Mouse (Mus musculus) thymus, postnatal 0 days (tissue): ENCODE measurements around the gene Epha3. TPM values are rescaled to one million over a fixed set of nuclear protein-coding genes. Genes with fewer than 3 reads are reported as not detected.

ENCODE experiments used
- DNase-seq: peaks from one replicate; pipeline ENCODE4 v3.0.0-alpha.2; 2015; ENCODE audit warnings: low spot score
- polyA plus RNA-seq: library from polyadenylated mRNA; unstranded; fragments of >200 nt; fragmentation: Nextera tagmentation; extraction: Ambion mirVana; gene quantifications from 2 replicates; pipeline ENCODE4 v1.2.1, GENCODE M21; 2015

The Epha3 gene
- polyA plus RNA-seq = 3.4 and 4.6 TPM in 2 replicates

DNA sequence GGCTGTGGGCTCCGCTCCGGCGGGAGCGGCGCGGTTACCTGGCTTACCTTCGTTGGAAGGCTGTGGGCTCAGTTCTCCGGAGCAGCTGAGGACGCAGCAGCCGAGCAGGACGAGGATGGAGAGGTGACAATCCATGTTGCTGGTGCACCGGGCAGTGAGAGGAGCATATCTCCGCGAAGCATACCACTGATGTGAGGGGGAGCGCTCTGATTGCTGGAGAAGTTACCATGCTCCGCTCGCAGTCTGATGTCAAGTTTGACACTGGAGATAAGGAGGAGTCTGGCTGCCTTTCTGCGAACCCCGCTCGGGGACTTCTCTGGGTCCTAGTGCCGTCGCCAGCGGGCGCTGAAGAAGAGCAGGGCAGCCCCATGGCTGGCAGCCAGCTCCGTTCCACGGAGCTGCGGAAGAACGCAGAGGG lies at the start of gene Epha3:
Gene Epha3, minus strand, starts transcription at position 263 of the 418 bp plus-strand sequence.
- DNase-seq = peak; percentile 37

DNA sequence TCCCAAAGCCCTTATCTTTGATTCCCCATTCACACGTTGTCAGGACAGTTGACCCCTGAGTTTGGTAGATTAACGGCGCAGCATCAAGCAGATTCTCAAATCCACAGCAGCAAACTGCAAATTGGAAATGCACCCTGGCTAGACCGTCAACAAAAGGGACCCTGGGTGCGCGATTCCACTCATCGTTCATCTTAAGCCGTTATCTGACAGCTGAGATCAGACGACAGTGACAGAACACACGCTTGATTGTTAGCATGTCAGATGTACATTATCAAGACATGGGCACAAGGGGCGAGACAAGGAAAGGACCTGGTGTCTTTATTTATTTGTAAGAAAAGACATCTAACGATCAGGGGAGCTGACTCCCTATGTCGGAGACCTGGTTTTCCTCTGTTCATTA lies 39.5 kb upstream of the Epha3 start:
- no peak for DNase-seq

DNA sequence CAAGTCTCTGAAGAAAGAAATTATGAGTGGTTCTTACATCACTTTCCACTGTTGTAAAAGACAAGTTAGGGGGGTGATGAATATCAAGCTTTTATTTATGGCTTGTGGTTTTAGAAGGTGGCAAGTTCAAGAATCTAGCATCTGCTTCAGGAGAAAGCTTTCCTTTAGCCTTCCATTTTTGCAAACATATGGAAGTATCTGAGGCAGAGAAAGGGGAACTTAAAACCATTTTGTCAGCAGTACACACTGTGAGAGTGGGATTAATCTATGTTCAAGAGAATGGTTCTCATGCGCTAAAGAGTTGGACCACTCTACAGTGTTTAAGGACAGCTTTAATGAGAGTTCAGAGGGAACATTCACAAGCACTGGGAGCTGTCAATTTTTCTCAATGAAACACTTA lies 17.2 kb upstream of the Epha3 start:
- no peak for DNase-seq

DNA sequence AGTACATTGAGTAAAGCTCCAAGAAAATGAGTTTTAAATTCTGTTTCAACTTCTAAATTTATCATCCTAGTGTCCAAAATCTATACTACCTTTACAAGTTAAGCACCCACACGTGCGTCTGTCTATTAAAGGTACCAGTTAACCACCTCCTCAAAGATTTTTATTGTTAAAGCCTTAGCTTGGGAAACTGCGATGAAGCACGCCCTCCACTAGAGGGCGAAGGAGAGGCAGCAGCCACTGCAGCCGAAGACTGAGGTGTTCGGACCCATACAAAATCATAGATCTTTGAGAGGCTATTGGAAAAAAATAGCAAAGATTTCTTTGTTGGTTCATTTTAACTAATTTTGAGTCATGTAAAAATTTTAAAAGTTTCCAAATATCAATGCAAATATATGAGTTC lies 8.3 kb upstream of the Epha3 start:
- DNase-seq = peak; percentile 46

DNA sequence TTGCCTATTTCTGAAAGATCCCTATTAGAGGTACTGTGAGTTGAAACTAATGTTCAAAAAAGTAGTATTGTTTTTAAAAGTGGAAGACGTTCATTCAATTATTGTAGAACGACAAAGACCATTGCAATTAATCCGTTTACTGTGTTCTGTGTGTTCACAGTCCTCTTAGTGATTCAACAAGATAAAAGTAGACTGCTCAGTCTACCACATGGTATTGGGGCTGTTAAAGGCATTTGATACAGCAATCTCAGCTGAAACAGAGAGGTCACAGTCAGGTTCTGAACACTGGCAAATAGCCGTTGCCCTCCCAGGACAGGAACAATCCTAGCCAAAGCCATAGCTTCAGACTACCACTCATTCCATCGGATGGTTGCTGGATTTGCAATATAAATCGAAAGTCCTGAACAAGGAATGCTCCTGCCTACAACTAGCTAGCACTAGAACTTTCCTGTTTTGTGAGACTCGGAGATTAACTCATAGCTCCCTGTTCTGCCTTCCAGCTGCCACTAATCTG lies 545 bp upstream of the Epha3 start:
- DNase-seq = no peak

DNA sequence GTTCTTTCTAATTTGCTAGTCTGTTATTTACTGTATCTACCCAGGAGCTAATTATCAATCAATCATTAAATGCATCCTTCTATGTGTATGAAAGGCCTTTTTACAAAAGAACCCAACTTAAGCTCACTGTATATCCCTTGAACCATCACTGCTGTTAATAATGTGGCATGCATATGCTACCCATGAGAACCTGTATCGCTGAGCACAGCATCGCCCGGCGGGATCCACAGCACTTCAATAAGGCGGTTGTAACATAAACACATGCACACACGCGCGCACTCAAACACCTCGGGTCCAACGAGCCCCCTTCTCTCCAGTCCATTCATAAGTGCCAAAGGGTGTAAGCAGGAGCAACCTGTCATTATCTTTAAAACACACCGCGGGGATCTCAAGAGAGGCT lies 794 bp downstream of the Epha3 start:
- no peak for DNase-seq

DNA sequence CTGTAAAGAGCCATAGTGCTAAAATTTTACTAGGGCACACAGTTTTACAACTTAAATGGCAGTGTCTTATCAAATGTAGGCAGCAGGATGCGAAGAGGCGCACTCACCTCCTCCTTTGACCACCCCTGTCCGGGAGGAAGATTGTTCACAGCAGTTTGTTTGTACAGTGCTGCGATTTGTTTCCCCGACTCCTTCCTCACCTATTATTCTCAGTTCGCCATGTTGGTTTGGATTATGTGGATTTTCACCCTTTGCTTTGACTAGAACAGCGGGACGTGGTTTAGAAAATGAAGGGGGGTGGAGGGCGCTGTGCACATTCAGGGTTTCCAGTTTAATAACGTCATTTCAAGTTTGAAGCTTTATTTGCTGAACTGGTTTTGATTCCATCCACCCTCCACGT lies 6.4 kb downstream of the Epha3 start:
- no peak for DNase-seq

DNA sequence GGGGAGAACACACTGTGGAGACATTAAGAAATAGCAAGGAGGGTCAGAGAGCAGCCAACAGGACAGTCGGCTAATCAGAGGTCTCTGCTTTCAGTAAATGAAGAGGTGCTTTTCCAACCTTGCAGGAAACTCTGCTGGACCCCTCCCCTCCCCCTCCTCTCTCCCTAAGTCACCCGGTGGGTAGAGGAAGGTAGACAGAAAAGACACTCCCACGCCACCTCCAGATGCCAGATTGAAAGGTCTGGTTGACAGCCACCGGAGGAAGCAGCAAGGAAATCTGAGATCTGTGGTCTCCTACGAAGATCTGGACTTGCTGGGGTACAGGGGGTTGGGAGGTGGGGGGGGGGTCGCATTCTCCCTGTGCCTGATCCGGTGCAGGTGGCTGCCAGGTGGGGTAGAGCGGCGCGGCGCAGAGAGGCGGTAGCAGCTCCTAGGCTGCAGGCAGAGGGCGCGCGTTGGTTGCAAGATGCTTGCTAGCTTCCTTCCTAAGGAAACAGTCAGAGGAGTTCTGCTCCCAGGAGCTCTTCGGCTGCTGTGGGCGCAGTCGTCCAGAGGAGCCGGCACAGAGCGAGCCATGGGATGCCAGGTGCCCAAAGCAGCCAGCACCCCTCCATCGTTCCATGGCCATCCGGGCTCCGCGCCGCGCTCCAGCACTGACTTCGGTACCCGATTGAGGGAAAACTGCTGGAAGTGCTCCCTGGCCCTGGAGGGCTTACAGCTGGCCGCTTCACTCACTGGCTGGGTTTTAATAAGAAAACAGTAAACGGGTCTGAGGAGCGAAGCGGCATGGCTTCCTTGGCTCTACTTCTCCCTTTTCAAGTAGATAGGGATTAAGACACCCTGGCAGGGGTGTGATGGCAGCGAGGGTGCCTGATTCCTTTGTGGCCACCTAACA lies 7.1 kb downstream of the Epha3 start:
- DNase-seq = peak; percentile 28

DNA sequence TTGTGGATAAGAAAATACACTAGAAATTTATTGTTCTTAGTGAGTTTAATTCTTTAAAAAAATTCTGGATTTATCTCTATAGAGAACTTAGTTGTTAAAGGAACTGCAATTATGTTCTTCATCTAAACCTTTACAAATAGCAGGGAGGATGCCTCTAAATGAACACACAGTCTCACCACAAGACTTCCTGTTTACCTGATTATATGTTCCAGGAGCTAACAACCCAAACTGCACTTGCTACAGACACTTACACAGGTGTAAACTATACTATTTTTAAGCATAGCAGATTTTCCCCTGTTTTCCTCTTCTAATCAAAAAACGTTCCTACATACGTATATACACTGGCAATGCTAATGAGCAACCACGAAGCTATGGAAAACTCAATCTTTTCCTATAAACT lies 13.7 kb downstream of the Epha3 start:
- no peak for DNase-seq

DNA sequence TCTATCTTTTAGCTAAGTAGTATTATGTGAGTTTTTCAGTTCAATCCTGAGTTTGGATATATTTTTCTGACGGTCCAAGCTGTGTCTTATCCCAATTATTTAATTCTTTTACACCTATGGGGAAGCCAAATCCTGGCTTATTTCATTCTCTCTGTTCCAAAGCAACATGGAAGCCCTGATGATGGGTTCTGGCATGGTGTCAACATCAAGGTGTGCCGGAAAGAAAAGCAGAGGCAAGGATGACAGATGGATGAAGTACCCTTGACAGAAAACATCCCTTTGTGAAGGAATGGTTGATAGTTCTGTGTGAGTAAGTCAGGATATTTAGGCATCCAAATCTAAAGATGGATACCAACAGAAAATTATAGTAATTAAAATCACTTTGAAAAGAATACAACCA lies 21.1 kb downstream of the Epha3 start:
- DNase-seq = no peak

DNA sequence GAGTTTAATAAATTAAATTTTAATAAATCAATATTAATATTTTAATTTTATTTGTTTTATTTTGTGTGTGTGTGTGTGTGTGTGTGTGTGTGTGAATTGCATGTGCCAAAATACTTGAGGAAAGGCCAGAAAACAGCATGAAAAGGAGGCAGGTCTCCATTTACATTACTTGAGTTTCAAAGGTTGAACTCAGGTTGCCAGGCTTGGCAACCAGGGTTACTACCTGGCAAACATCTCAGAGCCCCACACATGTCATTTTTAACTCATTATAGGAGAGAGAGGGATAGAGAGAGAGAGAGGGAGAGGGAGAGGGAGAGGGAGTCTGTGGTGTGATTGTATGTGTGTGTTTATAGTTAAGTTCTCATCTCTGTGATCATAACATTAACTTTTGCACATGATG lies 26.5 kb downstream of the Epha3 start:
- DNase-seq = no peak

DNA sequence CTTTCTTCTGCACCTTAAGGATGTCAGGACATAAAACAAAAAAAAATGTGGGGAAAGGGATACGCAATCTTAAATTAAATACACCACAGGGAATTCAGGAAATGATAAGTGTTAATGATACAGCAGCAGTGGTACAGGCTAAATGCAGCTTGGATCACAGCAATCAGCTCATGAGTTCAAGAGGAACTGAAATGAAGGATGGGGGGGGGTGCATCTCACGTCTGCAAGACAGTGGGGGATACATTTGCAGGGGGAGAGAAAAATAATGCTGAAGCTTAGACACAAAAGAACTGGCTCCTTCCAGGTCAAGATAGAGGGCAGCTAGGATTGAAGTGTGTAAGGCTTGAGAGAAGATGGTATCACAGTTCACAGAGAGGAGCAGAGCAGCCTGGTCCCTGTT lies 42.8 kb downstream of the Epha3 start:
- DNase-seq = no peak

DNA sequence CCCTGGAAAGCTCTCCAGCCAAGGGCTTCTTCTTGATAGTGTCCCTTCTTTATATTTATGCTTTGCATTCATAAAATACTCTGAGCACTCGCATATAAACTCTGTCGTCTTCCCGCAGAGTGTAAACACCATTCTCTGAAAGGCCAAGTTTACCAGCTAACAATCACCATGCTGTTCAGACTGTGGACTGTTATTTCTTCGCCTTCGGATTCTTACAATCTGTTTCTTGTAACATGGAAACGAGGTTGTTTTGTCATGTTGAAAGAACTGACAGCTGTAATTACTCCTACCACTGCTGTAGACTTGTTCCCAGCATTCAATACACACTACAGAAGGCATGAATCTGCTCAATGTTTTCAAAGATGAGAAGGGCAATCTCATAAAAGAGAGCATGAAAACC lies 46.4 kb downstream of the Epha3 start:
- DNase-seq = no peak

DNA sequence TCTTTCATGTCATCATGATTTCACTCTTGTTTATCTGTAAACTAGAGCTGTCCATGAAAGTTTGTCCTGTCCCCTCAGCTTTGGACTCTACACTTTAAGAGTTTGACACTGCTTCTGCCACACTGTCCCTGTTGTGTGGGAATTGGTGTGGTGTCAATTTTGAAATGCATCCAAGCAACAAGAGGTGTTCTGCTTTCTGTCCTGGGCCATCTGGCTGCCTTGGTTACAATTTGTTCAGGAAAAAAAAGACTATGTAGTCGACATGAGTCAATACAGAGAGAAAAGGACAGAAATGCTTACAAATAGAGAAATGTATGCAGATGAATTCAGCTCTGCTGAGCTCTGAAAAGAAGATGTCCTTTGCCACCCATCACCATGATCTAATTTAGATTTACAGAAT lies 47.3 kb downstream of the Epha3 start:
- no peak for DNase-seq

DNA sequence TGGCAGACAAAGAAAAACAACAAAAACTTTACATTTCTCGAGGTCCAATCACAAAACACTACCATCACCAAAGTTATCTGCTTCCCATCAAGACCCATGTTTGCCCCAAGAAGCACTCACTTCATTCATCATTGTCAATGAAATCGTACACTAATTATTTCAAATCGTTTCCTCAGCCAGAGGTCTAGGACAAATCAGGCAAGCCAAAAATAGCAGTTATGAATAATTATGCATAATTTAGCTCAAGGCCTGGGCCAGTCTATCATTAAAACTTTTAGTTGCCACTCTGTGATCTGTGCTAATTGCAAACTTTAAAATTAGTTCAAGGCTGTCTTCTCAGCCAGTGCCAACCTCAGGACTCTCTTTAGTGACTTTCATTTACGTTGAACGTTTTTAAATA lies 54.1 kb downstream of the Epha3 start:
- DNase-seq = no peak

DNA sequence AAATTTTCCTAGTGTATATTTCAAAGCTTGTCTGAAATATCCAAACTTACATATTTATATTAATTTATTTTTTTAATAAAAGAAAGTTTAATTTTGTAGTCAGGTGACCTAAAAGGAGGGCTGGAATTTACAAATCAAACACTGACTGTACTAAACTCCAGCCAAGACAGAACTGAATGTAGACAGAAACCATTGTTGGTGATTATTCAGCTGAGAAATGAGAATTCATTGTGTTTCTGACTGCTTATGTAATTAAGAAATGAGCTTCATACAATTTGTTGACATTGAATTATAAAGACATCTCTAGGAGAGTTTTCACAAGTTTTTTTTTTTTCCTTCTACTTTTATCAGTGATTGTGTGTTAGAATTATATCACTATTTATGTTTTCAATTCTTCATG lies 55.0 kb downstream of the Epha3 start:
- no peak for DNase-seq

DNA sequence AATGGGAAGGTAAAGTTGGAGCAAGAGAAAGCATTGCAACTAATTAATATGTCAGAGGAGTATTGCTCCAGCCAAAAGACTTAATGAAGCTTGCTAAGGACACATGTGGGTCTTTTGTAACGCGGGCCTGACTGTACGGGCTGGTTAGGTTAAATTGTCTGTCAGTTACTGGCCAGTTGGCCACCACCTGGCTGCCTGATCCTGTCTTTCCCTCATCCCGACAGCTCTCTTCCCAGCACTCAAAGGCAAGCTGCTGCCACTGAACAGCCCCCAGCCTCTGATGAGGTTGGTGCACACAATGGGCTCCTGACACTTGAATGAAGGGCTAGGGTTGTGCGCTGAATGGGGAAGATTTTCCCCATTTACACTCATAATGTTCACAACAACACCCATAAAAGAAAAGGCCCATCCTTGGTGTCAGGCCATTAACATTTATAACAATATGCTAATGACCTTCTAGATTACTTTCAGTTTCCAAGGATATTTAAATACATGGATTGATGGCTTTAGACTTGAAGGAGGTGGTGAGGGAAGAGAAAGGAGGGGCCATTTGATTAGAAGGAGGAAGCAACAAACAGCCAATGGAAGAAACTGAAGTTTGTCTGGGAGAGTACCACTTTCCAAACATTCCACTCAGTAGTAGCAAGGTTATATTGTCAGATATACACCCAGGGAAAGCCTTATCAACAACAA lies 57.4 kb downstream of the Epha3 start:
- no peak for DNase-seq

DNA sequence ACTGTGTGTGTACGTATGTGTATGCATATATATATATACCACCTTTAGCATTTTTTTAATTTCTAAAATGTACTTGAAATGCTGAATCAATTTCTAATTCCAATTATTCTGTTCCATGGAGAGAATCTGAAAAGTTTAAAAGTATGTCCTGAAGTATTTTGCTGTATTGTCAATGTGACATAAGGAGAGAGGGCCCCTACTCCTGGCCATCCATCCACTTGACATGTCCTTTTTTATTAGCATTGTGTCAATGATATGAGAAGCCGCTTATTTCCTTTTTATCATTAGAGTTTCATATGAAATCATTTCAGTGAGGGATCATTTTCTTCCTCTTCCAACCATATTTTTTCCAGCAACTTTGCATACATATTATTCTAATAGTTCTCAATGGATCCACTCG lies 58.0 kb downstream of the Epha3 start:
- DNase-seq = no peak

DNA sequence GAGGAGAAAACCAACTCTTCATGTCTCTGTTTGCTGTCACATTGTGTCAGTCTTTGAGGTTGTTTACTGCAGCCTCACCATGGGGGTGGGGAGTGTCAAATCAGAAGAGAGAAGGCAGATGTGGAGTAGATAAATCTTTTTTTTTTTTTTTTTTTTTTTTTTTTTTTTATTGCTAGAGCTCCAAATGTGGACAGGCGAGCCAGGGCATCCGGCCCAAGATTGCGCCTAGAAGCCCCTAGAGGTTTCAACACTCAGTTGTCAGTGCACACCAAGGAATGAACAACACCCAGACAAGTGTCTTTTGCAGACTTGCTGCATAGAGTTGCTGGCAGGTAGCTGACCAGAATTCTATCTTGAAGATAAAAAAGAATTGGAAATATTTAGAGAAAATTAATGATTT lies 62.5 kb downstream of the Epha3 start:
- no peak for DNase-seq

DNA sequence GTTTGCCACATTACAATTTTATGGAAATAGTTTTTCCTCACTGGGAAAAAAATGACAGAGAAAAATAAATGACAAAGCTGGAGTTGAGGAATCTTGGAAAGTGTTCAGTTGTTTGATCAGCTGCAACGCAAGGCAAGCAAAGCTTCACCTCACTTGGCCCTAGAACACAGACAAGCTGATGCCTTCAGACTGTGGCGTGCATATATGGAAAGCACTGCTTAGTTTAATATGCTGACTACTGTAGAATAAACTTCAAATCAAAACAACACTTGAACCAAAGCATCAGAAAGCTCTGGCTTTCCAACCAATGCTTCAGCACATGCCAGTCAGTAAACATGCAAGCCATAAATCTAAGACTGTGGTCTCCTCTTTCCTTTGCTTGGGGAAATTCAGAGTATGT lies 65.6 kb downstream of the Epha3 start:
- no peak for DNase-seq

DNA sequence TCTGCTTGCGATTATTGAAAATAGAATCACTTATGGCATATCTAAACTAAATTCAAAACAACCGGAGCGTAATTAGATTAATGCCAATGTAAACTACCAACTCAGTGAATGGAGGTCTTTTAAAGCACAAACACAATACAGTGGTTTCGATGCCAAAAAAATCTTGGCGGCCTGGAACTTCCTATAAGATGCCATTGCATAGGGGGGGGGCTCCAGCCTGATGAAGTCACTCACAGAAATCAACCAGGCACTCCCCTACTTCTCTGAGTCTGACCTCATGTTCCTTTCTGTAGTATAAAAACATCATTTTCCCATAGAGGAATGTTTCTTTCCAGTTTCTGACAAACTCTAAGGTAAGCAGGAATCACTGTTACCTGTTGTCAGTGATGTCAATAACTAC lies 69.7 kb downstream of the Epha3 start:
- no peak for DNase-seq

DNA sequence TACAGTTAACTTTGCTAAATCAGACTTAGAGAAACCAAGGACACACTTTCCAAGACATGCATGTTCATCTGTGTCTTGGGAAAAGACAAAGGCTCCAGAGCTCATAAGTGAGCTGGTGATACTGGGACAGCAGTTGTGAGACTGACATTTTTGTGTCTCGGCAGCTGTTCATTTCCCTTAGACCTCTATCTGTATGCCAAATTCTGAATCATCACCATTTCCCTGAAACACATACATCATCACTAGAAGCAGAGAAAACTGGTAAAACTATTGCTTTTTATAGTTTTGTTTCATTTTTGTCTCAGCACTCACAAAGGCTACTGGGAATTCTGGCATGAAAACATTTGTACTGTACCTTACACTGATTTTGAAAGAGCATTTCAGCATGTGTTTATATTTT lies 70.2 kb downstream of the Epha3 start:
- DNase-seq = no peak

DNA sequence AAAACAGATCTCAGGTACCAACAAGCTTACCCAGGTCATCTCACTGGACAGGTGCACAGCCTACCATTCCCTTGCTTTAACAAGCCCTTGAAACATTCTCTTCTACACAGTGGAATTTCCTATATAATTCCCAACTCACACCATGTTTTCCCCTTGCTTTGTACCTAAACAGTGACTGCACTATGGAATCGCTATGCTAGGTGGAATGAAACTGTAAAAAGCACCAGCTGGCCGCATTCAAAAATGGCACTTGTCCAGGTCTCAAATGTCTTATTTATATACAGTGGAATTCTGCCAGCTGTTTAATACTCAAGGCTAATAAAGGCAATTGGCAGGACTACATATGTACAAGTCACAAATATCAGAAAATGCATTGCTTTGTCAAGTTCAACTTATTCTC lies 71.9 kb downstream of the Epha3 start:
- no peak for DNase-seq
